Mouse (Mus musculus): Measurements from ENCODE around the gene Ifitm2. TPM values are rescaled to one million over a fixed set of nuclear protein-coding genes. Genes with fewer than 3 reads are reported as not detected.
"Not testable (repeated sequence)": the region's sequence is repeated elsewhere in the genome, so short reads cannot be mapped to it uniquely, and the experiment has no call there.

Gene Ifitm2
- 10 to 100 TPM; 13.3 to 16.1 TPM for total RNA-seq (2021)
- long read RNA-seq, experiment 1, transcript Ifitm2-201 (2 exons, 655 nt), result major isoform, 19 of 19 reads
- long read RNA-seq, experiment 1, partial matches to known transcripts, result 0 of 19 reads
- long read RNA-seq, experiment 1, other reads (novel, unspliced or antisense), result 0 of 19 reads
- long read RNA-seq, experiment 2, transcript Ifitm2-201 (2 exons, 655 nt), result major isoform, 17 of 17 reads
- long read RNA-seq, experiment 2, partial matches to known transcripts, result 0 of 17 reads
- long read RNA-seq, experiment 2, other reads (novel, unspliced or antisense), result 0 of 17 reads

- DNase-seq (ENCODE audit: low spot score in 2 of 2), result peak; percentile 44 to 58
These were observed at the start of gene Ifitm2, which contains the start of gene Gm45717 for GRCm38 (mm10) chr7:140955758-140956555. Ifitm2 (minus strand) TSS chr7:140955987. Gm45717 (minus strand) TSS chr7:140955937.

- no peak for DNase-seq (ENCODE audit: low spot score in 2 of 2)
These were observed 47.6 kb upstream of the Ifitm2 start for GRCm38 (mm10) chr7:141003248-141004010.

GRCm38 (mm10) chr7:141000881-141001708 lies 45.3 kb upstream of the Ifitm2 start:
- DNase-seq (ENCODE audit: low spot score in 2 of 2), result no peak

DNA sequence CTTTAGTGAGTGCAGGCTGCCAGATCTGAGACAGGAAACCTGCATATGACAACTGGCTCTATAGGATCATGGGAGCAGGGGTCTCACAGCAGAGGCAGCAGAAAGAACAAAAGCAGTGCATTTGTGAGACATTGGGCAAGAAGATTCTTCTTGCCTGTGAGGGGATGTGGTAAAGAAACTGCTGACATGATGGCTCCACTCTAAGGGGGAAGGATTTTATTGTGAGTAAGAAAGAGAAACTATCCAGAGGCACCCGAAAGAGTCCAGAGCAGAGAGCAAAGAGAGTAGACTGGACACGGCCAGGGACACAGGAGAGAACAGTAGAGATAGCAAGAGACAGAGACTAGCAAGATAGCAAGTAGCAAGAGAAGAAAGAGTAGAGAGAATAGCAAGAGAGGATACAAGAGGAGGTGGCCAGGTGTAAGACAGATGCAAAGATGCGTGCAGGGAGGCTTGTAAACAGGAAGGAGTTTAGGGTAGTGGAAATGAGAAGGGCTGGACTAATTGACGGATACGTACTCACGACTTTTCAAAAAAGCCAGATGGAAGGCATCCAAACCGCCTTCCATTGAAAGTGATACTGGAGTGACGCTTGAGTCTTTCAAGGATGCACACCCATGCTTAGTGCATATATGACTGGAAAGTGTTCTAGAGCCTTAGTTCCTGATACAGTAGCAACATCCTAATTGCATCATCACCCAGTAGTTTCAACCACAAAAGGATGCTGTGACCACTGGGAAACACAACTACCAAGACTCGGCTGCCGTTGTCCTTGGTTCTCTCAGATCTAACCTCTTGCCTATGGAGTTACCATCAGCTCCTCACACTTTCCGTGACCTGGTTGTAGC lies 43.3 kb upstream of the Ifitm2 start:
- DNase-seq (ENCODE audit: low spot score in 2 of 2), result no peak

DNA sequence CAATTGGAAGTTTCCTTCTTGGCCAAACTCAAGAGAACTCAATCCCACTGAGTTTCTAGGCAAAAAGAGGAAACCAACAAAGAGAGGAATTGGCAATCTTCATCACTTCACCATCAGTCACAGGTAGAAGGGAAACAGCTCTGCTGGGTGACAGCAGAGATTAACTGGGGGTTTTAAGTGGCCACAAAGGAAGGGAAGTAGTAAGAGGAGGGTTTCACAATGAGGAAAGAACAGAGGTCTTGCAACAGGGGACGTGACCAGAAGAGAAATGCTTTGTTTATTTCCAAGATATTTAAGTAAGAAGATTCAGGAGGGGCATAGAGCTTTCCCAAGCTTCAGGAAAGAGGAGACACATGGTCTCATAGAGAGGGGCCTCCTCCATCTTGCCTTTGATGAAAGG lies 42.0 kb upstream of the Ifitm2 start:
- DNase-seq (ENCODE audit: low spot score in 2 of 2), result no peak

DNA sequence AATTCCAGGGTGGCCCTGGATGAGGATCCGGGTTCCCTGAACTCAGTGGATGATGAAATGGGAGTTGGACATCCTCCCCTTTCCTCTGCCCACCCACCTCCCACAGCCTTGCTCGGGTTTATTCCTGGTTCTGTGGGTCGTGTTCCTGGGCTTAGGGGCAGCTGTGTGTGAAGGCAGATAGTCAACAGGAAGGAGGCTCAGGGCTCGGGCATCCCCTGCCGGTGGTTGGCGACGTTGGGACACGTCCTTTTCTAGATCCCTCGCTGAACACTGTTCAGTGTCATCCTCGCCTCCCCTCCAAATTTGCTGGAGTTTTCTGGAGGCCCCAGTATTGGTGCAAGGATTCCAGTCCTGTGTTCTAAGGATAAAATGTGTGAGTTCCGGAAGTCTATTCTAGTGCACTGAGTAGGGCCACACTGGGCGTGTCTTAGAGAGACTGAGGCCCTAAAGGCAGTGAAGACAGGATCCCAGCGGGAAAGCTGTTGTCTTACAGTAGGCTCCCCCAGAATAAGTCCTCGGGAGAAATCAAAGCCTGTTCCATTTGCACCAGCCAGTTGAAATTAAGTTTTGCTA lies 35.4 kb upstream of the Ifitm2 start:
- no peak for DNase-seq (ENCODE audit: low spot score in 2 of 2)

DNA sequence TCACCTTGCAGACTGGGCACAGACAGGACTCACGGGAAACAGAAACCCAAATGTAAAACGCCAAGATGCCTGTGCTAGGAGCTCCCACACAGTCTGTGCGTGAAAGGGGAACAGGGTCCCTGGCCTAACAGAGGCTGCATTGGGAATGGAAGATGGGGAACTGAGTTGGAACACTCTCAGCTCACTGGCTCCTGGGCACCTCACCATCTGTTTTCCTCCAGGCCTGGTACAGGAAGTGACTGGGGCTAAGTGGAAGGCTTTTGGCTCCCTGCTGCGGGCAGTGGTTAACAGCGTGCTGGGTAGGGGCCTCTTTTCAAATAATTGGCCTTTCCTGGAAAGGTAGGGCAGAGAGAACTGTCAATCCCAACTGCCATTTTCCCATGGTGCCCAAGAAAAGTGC lies 34.8 kb upstream of the Ifitm2 start:
- no peak for DNase-seq (ENCODE audit: low spot score in 2 of 2)

- DNase-seq (ENCODE audit: low spot score in 2 of 2), result no peak
These were observed 34.4 kb upstream of the Ifitm2 start for GRCm38 (mm10) chr7:140990185-140990584.

DNA sequence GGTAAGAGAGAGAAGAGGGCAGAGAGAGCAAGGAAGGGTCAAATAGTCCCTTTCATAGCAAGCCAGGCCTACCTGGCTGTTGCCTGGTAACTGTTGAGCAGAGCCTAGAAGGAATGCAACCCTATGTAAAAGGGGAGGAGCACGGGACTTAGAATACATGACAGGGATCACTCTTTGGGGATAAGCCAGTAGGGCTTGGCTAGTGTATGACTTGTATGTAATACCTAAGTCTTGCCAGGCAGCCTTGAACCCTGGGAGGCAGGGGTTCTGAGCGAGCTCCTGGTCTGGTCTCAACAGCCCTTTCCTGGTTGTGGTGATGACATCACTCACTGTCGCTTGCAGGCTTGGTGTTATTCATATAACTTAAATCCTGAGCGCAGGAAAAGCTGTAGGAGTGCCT lies 33.2 kb upstream of the Ifitm2 start:
- DNase-seq (ENCODE audit: low spot score in 2 of 2), result peak in 1 of 2 experiments; percentile 9

DNA sequence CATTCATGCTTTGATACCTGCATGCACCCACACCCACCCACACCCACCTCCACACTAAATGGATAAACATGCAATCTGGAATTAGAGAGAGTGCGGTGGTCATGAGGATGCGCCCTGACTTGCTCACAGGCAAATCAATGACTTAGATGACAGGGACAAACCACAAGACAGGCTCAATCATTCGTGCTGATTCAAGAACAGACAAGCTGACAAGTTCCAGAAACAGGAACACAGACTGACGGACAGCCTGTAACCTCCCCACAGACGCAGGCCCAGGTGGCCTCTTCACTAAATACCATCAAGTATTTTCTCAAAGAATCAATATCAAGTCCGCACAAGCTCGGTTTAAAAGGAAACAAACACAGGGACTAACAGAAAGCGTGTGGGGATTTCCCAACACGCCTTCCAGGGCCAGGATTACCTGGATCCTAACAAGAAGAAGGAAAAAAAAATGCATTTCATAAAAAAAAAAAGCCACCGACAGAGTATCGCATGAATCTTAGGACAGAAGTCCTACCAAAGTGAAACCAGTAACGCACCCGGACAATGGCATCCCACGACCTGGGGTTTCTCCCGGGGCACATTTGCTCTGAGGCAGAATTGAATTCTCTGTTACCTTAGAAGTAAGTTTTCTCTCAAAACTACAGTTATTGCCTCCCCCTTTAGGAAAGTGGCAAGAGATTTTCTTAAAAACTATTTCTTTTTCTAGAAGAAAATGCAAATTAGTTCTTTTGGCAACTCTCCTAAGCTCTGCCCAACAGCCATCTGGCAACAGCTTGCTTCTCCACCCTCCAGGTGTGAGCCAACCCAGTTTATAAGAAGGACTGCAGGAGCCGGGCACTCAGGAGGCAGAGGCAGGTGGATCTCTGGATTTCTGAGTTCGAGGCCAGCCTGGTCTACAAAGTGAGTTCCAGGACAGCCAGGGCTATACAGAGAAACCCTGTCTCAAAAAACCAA lies 31.7 kb upstream of the Ifitm2 start:
- peak; percentile 28 to 47 for DNase-seq (ENCODE audit: low spot score in 2 of 2)

DNA sequence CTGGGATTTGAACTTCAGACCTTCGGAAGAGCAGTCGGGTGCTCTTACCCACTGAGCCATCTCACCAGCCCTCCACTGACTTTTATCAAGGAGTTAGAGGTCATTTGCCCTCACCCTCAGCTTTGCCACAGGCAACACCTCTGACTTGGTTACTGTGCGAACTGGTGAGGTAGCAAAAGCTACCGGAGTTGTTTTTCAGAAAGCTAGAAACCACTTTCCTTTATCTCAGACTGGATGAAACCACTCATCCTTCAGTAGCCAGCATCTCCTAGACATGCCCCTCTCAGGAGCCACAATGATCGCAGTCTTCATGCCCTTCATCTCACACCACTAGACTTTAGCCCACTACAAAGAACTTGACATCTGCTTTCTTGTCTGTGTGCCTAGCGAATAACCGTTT lies 27.2 kb upstream of the Ifitm2 start:
- no peak for DNase-seq (ENCODE audit: low spot score in 2 of 2)

- DNase-seq (ENCODE audit: low spot score in 2 of 2), result no peak
These were observed 25.9 kb upstream of the Ifitm2 start for GRCm38 (mm10) chr7:140981704-140982103.

DNA sequence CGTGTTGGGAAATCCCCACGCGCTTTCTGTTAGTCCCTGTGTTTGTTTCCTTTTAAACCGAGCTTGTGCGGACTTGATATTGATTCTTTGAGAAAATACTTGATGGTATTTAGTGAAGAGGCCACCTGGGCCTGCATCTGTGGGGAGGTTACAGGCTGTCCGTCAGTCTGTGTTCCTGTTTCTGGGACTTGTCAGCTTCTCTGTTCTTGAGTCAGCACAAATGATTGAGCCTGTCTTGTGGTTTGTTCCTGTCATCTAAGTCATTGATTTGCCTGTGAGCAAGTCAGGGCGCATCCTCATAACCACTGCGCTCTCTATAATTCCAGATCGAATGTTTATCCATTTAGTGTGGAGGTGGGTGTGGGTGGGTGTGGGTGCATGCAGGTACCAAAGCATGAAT lies 20.9 kb upstream of the Ifitm2 start:
- DNase-seq (ENCODE audit: low spot score in 2 of 2), result not testable (repeated sequence)

GRCm38 (mm10) chr7:140975465-140975864 lies 19.7 kb upstream of the Ifitm2 start:
- DNase-seq (ENCODE audit: low spot score in 2 of 2), result no peak

DNA sequence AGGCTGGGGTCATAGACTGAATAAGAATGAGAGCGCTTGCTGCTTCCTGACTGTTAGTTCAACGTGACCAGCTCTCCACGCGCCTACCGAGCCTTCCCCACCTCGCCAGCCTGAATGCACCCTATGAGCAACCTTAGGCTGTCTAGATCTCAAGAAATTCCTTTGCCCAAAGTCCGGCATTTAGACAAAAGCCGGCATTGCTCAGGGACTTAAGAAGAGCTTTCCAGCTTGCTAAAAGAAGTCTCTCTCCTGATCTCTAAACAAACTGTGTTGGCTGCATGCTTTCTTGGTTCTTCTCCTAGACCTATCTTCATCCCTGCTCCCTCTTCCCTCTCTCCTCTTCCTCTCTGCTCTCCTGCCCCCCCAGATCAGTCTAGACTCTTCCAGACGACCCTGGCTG lies 19.2 kb upstream of the Ifitm2 start:
- DNase-seq (ENCODE audit: low spot score in 2 of 2), result no peak

GRCm38 (mm10) chr7:140973396-140974165 lies 17.8 kb upstream of the Ifitm2 start:
- peak in 1 of 2 experiments; percentile 10 for DNase-seq (ENCODE audit: low spot score in 2 of 2)

GRCm38 (mm10) chr7:140971479-140972171 lies 15.8 kb upstream of the Ifitm2 start:
- DNase-seq (ENCODE audit: low spot score in 2 of 2), result no peak
